Mouse (Mus musculus) gastrocnemius, postnatal 4 days (tissue): ENCODE data around the gene Gmfg. TPM values are rescaled to one million over a fixed set of nuclear protein-coding genes. Genes with fewer than 3 reads are reported as not detected.

Experiments
- DNase-seq, 2 experiments: peaks; one replicate each; pipeline ENCODE4 v3.0.0; 2021 to 2022; ENCODE audit warnings: low spot score in 2 of 2, mixed read lengths in 2 of 2
- long read RNA-seq, 2 experiments: library from polyadenylated mRNA; stranded (forward); transcript quantifications; one replicate each; pipeline ENCODE4 v2.0.0; 2021
- total RNA-seq, 2 experiments: library from RNA; stranded (reverse); gene quantifications; 2 replicates each; pipeline ENCODE4 v1.2.3; 2021

The Gmfg gene
- total RNA-seq: 10 to 100 TPM; 16.1 to 16.2 TPM
- long read RNA-seq, experiment 1, transcript Gmfg-201 (7 exons, 637 nt): major isoform, 5 of 11 reads
- long read RNA-seq, experiment 1, partial matches to known transcripts: 2 of 11 reads
- long read RNA-seq, experiment 1, other reads (novel, unspliced or antisense): 3 of 11 reads
- long read RNA-seq, experiment 2, partial matches to known transcripts: 0 of 4 reads
- long read RNA-seq, experiment 2, other reads (novel, unspliced or antisense): 0 of 4 reads

DNA sequence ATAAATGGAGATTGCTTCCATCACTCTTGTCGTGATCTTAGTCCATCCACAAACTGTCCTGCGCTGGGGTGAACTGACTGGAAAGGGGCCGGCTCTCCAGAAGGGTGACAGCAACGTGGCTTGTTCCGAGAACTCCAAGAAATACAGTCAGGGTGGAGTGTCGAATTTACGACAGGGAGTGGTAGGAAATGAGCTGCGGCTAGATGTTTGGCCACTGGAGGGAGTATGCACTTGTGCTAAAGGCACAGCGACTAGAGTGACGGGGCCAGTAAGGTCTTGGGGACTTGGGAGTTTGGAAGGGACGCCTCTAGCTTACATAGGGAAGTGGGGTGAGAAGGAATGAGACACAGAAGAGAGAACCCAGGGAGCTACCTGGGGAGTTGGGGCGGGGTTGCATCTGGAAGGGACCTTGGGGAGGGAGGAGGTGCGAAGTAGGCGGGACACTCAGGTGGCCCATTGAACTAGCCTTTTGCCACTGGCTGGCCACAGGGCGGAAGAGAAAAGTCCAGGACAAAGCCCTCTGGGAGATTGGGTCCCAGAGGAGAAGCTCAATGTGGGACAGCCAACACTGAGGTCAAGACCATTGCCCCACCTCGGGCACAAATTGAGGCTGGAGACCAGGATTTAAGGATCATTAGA, at the start of gene Gmfg:
Gene Gmfg (plus strand): TSS at position 516 of the 639 bp plus-strand sequence.
- peak in 1 of 2 experiments; percentile 75 for DNase-seq

DNA sequence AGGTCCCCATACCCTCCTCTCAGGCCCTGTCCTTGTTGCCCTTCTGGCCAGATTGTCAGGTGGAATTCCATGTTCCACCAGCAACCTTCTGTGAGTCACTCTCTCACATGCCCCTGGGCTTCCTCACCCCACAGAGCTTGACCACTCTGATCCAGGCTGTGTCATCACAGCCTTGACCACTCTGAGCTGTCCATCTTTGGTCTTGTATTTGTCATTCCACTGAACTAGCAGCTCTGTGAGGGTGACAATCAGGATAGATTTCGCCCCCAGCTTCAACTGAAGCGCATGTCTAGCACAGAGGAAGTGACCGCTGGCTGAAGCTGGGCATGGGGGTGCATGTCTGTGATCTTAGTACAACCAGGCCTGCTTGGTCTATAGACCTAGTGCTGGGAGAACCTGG, 46.9 kb upstream of the Gmfg start:
- no peak for DNase-seq

DNA sequence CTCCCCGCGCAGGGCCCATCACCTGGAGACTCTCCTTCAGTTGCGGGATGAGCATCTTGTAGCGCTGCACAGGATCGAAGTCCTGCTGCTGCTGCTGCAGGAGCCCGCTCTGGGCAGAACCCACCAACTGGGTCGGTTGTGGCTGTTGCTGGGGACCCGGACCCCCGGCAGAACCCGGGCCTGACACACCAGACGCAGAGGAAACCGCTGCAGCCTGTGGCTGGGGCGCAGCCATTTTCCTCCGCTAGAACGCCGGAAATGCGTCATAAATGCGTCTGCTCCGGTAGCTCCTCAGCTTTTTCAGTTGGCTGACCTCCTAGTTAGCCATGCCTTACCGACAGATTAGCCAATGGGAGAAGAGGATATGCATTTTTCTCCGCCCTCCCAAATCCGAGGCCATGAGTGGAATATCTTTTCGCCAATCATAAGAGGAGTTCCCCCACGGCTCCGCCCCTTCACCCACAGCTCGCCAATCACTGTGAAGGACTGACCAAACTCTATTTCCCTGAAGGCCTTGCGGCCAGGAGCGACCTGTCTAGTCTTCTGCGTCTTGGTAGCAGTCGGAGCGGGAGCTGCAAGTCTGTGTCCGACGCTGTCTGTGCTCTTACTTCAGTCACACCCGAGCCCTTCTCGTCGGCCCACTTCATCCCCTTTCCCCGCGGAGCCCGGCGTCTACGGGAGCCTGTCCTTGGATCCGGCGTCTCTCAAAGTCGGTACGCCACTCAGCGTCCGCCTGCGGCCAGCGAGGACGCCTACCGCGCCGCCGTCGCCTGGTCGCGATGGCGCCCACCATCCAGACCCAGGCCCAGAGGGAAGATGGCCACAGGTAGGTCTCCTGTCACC, 44.6 kb upstream of the Gmfg start, which contains the start of the genes Med29 and Paf1:
Gene Med29 (minus strand): TSS at position 280 of the 843 bp plus-strand sequence.
Gene Paf1 (plus strand): TSS at position 523 of the 843 bp plus-strand sequence.
- peak; percentile 82 to 94 for DNase-seq

DNA sequence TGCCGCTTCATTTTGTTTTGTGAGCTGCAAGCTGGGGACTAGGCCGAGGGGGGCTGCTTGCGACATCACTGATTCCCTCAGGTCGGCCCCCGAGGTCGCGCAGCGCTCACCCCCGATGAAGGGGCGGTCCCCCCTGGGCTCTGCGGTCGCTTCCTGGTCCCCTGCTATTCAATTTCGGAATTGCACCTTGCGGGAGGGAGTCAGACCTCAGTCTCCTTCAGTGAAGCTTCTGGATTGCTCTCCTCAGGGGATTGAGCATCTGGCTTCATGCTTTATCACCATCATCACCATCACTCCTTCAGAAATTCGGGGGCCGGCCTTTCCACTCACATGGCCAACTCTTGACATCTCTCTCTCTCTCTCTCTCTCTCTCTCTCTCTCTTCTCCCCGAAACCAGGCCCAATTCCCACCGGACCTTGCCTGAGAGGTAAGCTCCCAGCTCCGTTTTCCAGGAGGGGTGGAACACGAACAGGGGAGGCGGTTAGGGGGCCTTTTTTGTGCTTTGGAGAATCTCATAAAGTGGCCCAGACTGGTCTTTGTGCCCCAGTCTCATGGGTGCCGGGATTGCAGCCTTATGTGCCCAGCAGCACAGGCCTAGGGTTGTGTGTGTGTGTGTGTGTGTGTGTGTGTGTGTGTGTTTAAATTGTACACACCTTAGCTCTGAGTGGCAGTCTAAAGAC, 43.8 kb upstream of the Gmfg start:
- DNase-seq: no peak

DNA sequence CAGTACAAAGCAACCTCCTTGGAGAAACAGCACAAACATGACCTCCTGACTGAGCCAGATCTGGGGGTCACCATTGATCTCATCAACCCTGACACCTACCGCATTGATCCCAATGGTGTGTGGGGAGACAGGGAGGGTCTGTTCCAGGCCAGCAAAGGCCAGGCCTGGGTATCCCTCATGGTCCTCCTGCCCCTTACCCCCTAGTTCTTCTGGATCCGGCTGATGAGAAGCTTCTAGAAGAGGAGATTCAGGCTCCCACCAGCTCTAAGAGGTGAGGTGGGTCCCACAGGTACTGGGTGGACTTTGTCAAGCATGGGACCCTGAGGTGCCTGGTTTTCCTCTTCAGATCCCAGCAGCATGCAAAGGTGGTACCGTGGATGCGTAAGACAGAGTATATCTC, 41.8 kb upstream of the Gmfg start:
- no peak for DNase-seq

DNA sequence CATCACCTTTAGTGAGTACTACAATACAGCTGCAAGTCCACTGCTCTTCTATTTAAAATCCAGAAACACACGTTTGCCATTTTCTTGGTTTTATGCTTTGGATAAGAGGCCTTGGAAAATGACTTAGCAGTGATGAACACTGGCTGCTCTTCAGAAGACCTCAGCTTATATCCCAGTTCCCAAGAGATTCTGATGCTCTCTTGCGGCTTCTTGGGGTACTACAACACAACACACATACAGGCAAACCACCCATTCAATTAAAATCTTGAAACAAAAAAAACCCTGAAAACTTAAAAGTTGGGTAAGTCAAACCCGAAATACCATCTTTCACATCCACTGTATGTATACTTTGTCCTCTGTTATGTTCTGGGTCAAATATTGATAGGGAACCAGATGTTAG, 39.2 kb upstream of the Gmfg start:
- DNase-seq: no peak

DNA sequence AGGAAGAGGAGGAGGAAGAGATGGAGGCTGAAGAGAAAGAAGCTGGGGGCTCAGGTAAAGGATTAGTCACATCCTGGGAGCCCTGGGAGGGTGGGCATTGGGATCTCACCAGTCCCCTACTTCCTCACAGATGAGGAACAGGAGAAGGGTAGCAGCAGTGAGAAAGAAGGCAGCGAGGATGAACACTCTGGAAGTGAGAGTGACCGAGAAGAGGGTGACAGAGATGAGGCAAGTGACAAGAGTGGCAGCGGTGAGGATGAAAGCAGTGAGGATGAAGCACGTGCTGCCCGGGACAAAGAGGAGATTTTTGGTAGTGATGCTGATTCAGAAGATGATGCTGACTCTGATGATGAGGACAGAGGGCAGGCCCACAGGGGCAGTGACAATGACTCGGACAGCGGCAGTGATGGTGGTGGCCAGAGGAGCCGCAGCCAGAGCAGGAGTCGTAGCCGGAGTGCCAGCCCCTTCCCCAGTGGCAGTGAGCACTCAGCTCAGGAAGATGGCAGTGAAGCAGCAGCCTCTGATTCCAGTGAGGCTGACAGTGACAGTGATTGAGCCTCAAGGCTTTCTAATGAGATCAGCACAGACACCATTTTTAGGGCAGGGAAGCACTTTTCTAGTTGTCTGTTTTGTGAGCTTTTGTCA, 38.4 kb upstream of the Gmfg start:
- no peak for DNase-seq

DNA sequence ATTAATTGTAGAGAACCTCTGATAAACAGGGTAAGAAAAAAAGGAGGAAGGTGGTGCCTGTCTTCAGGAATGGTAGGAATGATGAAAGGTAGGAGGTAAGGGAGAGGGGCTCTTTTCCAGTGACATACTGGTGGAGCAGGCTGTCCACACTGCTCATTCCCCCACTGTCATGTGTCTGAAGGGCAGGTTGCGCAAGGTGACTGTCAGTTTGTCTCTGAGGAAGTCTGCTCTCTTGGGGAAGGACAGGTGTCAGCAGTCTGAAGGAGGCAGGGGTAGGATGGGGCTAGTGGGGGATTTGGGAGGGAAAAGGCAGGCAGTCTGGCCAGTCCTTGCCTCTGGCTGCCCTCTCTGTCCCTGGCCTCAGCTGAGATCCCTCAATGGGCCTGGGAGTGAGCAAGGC, 36.2 kb upstream of the Gmfg start:
- DNase-seq: no peak

DNA sequence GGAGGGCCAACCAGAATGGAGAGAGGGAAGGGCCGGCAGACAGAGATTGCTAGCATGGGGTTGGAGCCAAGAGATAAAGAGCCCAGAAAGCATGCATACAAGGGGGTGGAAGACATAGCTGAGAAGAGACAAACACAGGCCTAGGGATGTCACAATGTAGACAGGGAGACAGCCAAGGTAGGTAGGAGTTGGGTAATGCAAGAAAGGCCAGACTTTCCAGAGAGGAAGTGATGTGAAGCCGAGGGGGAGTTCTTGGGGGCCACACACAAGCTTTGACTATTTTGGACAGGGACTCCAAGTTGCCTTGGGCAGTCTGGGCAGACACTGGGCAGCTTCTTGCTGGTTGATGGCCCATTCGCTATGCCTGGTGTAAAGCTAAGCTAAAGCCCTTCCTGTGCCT, 35.3 kb upstream of the Gmfg start:
- DNase-seq: no peak

DNA sequence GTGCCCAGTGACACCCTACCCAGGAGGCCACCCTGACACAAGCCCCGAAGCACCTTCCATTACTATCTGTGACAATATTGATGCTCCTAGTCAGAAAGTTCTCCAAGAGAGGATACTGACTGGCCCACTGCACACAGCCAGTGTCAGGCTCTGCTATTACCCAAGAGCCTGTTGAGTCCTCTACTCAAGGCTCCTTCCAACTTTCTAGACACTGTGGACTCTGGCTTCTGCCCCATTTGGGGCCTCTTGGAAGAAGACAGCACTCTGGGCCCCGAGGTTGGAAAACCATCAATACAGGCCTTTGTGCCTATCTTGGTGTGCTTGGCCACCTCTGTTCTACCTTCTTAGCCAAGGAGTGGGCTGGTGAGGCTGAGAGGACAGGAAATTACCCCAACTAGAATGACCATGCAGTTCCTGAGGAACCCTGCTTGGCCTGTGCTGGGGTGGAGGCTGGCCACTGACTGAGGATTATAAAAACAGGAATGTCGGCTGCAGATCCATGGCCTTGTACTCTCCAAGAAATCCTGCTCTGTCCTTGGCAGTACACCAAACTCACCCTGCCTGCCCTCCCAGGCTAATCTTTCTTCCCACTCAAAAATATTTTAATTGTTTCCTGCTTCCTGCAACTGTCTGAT, 26.3 kb upstream of the Gmfg start:
- peak in 1 of 2 experiments; percentile 70 for DNase-seq

DNA sequence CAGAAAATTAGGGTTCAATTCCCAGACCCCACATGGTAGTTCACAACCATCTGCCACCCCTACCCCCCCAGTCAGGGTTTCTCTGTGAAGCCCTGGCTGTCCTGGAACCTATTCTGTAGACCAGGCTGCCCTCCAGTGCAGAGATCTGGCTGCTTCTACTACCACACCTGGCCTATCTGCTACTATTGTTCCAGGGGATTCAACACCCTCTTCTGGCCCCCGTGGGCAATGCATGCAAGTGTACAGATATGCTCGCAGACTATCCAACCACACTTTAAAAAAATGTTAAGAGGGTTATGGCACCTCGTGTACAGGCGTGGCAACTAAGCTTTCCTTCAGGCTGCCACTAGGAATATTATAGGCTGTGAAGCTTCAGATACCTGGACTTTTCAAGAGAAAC, 24.4 kb upstream of the Gmfg start:
- DNase-seq: no peak

DNA sequence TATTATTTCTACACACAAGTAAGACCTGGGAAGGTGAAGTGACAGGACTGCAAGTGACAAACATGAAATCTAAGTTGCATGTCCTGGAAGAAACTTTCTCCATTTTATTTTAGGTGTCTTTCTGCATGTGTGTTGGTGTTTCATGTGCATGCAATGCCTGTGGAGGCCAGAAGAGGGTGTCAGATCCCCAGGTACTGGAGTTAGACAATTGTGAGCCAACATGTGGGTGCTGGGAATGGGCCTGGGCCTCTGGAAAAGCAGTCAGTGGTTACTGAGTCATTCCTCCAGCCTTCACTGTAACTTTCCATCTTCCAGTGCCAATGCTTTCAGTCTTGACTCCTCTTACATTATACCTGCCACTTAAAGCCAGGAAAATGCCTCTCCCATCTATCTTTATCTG, 19.9 kb upstream of the Gmfg start:
- DNase-seq: no peak

DNA sequence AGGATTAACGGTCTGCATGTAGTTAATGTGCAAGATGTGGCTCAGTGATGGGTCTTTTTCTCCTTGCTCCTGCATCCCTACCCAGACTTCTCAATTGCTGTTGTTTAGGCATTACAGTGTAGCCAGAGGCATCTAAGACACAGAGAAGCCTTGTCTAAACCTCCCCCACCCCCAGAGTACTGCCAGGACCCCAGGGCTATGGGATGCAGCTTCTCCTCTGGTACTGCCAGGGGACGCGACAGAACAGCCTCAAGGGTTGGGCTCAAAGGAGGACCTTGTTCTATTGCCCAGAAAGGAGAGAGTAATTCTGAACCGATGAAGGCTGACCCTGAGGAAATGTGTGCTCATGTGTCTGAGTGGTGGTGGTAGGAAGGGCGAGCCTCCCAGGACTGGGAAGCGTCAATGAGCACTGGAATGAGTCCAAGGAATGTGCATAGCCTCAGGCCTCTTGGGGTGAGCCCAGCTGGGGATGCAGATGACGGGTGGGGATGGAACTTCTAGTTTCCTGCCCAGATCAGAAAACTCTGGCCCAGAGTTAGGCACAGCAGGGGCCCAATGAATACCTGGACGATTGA, 19.1 kb upstream of the Gmfg start:
- peak in 1 of 2 experiments; percentile 66 for DNase-seq

DNA sequence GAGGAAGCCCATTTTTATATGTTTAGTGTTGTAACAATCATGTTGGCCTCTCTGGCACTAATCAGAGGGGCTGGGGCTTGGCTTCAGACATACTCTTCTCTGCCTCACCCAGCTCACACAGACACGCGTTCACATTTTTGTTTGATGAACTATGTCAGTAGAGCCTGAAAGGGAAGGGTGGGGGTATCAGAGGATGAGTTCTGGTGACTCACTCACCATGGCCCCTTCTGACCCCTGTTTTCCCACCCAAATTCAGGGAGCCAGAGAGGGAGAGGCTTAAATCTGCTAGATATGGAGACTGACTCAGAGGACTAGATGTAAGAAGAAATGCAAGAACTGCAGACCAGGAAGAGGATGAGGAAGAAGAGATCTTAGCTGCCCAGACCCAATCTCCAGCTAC, 17.8 kb upstream of the Gmfg start:
- no peak for DNase-seq

DNA sequence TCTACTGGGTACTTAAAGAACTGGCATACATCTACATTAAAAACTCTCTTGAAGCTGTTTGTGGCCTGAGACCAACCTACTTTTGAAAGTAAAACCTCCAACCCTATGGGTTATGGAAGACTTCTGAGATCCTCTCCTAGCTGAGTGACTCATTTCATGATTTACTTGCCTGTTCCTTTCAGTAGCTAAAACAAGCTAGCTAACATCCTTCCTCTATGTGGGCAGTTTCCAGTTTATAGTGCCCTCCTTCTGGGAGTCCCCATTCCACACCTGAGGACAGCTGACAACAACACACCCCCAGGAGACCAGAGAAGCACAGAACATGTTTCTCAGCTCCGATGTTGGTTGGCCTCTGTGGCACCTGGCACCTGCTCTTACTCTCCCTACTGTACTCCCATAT, 14.2 kb upstream of the Gmfg start:
- no peak for DNase-seq

DNA sequence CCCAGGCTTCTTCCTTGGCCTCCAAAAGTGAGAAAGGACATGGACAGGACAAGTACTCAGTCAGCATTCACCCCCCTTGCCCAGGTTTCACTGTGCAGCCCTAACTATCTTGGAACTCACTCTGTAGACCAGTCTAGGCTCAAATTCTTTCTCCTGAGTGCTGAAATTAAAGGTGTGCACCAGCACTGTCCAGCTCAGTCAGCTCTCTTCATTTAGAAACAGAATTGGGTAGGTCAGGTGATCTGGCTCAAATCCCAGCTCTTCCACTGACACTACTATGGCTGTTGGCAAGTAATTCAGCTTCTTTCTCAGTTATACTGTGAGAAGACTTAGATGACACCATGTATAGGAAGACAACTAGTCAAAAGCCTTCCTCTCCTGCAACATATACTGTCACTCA, 9.5 kb upstream of the Gmfg start:
- no peak for DNase-seq

DNA sequence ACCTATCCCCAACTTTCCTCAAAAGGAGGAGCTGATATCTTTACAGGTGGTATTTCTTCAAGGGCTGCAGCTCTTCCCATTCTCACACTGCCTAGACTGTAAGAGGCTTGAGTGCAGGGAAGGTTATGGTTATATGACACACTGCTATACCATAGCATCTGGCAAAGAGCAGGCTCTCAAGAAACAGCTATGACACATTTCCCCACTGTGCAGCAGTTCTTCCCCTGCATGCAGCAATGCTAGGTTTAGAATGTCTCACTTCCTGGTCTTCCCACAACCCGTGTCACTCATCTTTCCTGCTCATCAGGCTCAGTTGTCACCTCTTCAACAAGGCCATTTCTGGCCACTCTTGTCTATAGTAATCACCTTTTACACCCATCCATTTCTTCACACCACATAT, 6.7 kb upstream of the Gmfg start:
- DNase-seq: no peak

DNA sequence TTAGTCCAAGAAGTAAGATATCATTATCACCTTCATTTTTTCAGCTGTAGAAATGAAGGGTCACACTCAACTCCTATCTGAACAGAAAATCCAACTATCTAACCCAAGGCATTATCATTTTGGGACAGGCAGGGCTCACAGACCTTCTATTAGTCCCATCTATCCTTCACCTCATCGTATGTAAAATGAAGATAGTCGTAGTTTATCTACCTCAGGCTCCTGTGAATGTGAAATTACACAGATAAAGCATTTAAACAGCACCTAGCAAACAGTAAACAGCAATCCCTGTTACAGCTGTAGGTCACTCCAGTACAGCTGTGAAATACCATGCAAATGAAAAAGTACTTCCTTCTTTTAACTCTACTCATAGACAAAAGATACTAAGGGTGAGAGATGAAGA, 5.0 kb upstream of the Gmfg start:
- no peak for DNase-seq

DNA sequence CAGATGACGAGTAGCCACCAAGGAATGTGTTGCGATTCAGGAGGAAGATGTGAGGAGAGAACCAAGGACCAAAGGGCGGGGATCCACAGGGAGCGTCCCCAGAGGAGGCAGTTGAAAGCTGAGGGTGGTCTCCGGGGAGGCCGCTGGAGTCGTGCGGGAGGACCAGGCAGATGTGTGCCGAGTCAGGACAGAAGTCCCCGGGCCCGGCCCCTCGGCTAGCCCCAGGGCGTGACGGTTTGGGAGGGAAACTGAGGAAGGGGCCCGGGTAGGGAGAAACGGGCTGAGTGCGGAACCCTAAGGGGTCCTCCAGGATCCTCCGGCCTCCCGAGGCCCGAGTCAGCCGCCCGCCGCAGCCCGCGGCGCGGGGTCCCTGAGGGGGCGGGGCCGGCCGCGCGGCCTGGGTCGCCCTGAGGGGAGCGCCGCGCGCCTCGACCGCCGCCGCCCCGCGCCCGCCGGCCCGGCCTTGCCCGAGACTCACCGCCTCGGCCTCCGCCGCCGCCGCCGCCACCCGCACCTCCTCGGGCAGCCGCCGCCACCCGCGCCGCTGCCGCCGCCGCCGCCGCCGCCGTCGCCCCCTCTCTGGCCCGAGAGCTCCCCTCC, 1.5 kb upstream of the Gmfg start:
- DNase-seq: peak in 1 of 2 experiments; percentile 39
